Mouse (Mus musculus) limb, embryonic 13.5 days (tissue): ENCODE results near the gene Kcnj2. TPM values are rescaled to one million over a fixed set of nuclear protein-coding genes. Genes with fewer than 3 reads are reported as not detected.

Source experiments
- ATAC-seq: fragments of 200-750 bp; cut with Nextera tagmentation; 2 replicates; pipeline ENCODE4 v1.8.0; 2017; ENCODE audit warnings: low read depth, moderate number of reproducible peaks, moderate TSS enrichment; ENCODE audit not compliant: low FRiP score
- H3K27ac ChIP-seq: fragments of 300-500 bp; sonication (generic); 2 replicates; pipeline ENCODE4 v1.5.1; 2015; ENCODE audit warnings: inconsistent platforms, mild to moderate bottlenecking, moderate library complexity
- H3K27me3 ChIP-seq: fragments of 300-500 bp; sonication (generic); 2 replicates; pipeline ENCODE4 v1.6.1; 2015; ENCODE audit warnings: mild to moderate bottlenecking, inconsistent platforms
- H3K36me3 ChIP-seq: fragments of 300-500 bp; sonication (generic); 2 replicates; pipeline ENCODE4 v1.6.1; 2015; ENCODE audit warnings: inconsistent platforms, mild to moderate bottlenecking, moderate library complexity
- H3K4me1 ChIP-seq: fragments of 300-500 bp; sonication (generic); 2 replicates; pipeline ENCODE4 v1.6.1; 2015; ENCODE audit warnings: inconsistent platforms
- H3K4me2 ChIP-seq: fragments of 300-500 bp; sonication (generic); replicated peaks from 2 replicates; pipeline ENCODE4 v1.6.1; 2015; ENCODE audit warnings: inconsistent platforms, mild to moderate bottlenecking, moderate library complexity
- H3K4me3 ChIP-seq: fragments of 300-500 bp; sonication (generic); 2 replicates; pipeline ENCODE4 v1.5.1; 2015; ENCODE audit warnings: moderate library complexity, mild to moderate bottlenecking, inconsistent platforms
- H3K9ac ChIP-seq: fragments of 300-500 bp; sonication (generic); 2 replicates; pipeline ENCODE4 v1.6.1; 2015; ENCODE audit warnings: mild to moderate bottlenecking, inconsistent platforms
- H3K9me3 ChIP-seq: fragments of 300-500 bp; sonication (generic); 2 replicates; pipeline ENCODE4 v1.6.1; 2016; ENCODE audit warnings: inconsistent platforms
- WGBS: fragments of 180-500 bp; shearing (Covaris S2); methylation state at CpG from one replicate; pipeline ENCODE4 v1.1.7; 2015; 5-methylcytosine and 5-hydroxymethylcytosine counted together
- polyA plus RNA-seq: library from polyadenylated mRNA; unstranded; fragments of >200 nt; fragmentation: Nextera tagmentation; extraction: Ambion mirVana; gene quantifications from 2 replicates; pipeline ENCODE4 v1.2.1, GENCODE M21; 2015

Gene Kcnj2
- polyA plus RNA-seq, 1 experiment from 2014 or later = 2.9 TPM

- Histone ChIP-seq H3K4me1 (peaks cover 19% of the 10 kb centered on the region; the same call in 1 of the 2 replicates), H3K36me3 (no peaks in the 10 kb centered on the region), H3K9ac (peak overlapping the region; percentile 55), H3K4me3 (peak overlapping the region; percentile 67), H3K9me3 (no peaks in the 10 kb centered on the region), H3K27me3 (peaks cover 15% of the 10 kb centered on the region), H3K4me2 (peak overlapping the region; percentile 92), H3K27ac (peak overlapping the region; percentile 15; the same call in 1 of the 2 replicates)
- no peak for ATAC-seq
- WGBS = 1% methylated on average over 25 of the region's 25 CpGs
Measured at GRCm38 (mm10) chr11:111064751-111065527, 1.0 kb upstream of the Kcnj2 start.

GRCm38 (mm10) chr11:111066299-111066691 is 331 bp downstream of the Kcnj2 start:
- peak overlapping the region; percentile 92 for H3K4me2 ChIP-seq
- peaks cover 19% of the 10 kb centered on the region; the same call in 1 of the 2 replicates for H3K4me1 ChIP-seq
- H3K4me3 ChIP-seq = peak overlapping the region; percentile 67
- peaks cover 15% of the 10 kb centered on the region for H3K27me3 ChIP-seq
- peak; percentile 39 for ATAC-seq
- H3K36me3 ChIP-seq = no peaks in the 10 kb centered on the region
- H3K9ac ChIP-seq = peak overlapping the region; percentile 61
- under 1% methylated on average over 9 of the region's 9 CpGs for WGBS
- H3K9me3 ChIP-seq = no peaks in the 10 kb centered on the region
- H3K27ac ChIP-seq = peak overlapping the region; percentile 52; the same call in 1 of the 2 replicates

- peak overlapping the region; percentile 61; the same call in 1 of the 2 replicates for H3K9ac ChIP-seq
- H3K4me1 ChIP-seq = peaks cover 19% of the 10 kb centered on the region; the same call in 1 of the 2 replicates
- H3K9me3 ChIP-seq = no peaks in the 10 kb centered on the region
- H3K4me3 ChIP-seq = peak overlapping the region; percentile 67
- no peak overlapping the region for H3K27ac ChIP-seq
- ATAC-seq = no peak
- H3K27me3 ChIP-seq = peaks cover 15% of the 10 kb centered on the region
- H3K4me2 ChIP-seq = peak overlapping the region; percentile 92
- WGBS = 56% methylated on average over 3 of the region's 3 CpGs
- peaks cover 12% of the 10 kb centered on the region for H3K36me3 ChIP-seq
Measured at GRCm38 (mm10) chr11:111067787-111068186, 1.8 kb downstream of the Kcnj2 start.

GRCm38 (mm10) chr11:111070460-111070859 is 4.5 kb downstream of the Kcnj2 start:
- Histone ChIP-seq H3K9ac (no peak overlapping the region), H3K27me3 (peaks cover 15% of the 10 kb centered on the region), H3K9me3 (no peaks in the 10 kb centered on the region), H3K27ac (no peak overlapping the region), H3K4me1 (peaks cover 19% of the 10 kb centered on the region; the same call in 1 of the 2 replicates), H3K36me3 (peaks cover 18% of the 10 kb centered on the region), H3K4me2 (no peak overlapping the region), H3K4me3 (no peak overlapping the region)
- ATAC-seq = no peak

- Histone ChIP-seq H3K4me3 (no peak overlapping the region), H3K36me3 (peaks cover 18% of the 10 kb centered on the region), H3K4me1 (0 out of 2 replicates have a peak, but pooled peaks cover 3% of the 10 kb centered on the region), H3K4me2 (no peak overlapping the region), H3K9me3 (no peaks in the 10 kb centered on the region), H3K27me3 (no peaks in the 10 kb centered on the region), H3K9ac (no peak overlapping the region), H3K27ac (no peak overlapping the region)
- ATAC-seq = no peak
Measured at GRCm38 (mm10) chr11:111074131-111074530, 8.2 kb downstream of the Kcnj2 start.

- 84% methylated on average over 11 of the region's 11 CpGs for WGBS
- no peaks in the 10 kb centered on the region for H3K27me3 ChIP-seq
- H3K27ac ChIP-seq = no peak overlapping the region
- H3K9me3 ChIP-seq = no peaks in the 10 kb centered on the region
- no peak for ATAC-seq
- H3K4me1 ChIP-seq = no peaks in the 10 kb centered on the region
- H3K4me2 ChIP-seq = no peak overlapping the region
- no peak overlapping the region for H3K9ac ChIP-seq
- H3K4me3 ChIP-seq = no peak overlapping the region
- H3K36me3 ChIP-seq = 0 out of 2 replicates have a peak, but pooled peaks cover 3% of the 10 kb centered on the region
Measured at GRCm38 (mm10) chr11:111078107-111078506, 12.1 kb downstream of the Kcnj2 start.

- no peak overlapping the region for H3K27ac ChIP-seq
- no peak overlapping the region for H3K9ac ChIP-seq
- no peaks in the 10 kb centered on the region for H3K4me1 ChIP-seq
- 82% methylated on average over 2 of the region's 2 CpGs for WGBS
- H3K4me3 ChIP-seq = no peak overlapping the region
- no peaks in the 10 kb centered on the region for H3K27me3 ChIP-seq
- H3K4me2 ChIP-seq = no peak overlapping the region
- H3K36me3 ChIP-seq = no peaks in the 10 kb centered on the region
- ATAC-seq = no peak
- no peaks in the 10 kb centered on the region for H3K9me3 ChIP-seq
Measured at GRCm38 (mm10) chr11:111083009-111083408, 17.0 kb downstream of the Kcnj2 start.

- 68% methylated on average over 6 of the region's 6 CpGs for WGBS
- no peaks in the 10 kb centered on the region for H3K9me3 ChIP-seq
Measured at GRCm38 (mm10) chr11:111086933-111087332, 21.0 kb downstream of the Kcnj2 start.

GRCm38 (mm10) chr11:111088226-111088625 is 22.3 kb downstream of the Kcnj2 start:
- H3K4me1 ChIP-seq = peaks cover 5% of the 10 kb centered on the region

More at GRCm38 (mm10) chr11:111086933-111087332, 21.0 kb downstream of the Kcnj2 start:
- peaks cover 5% of the 10 kb centered on the region for H3K4me1 ChIP-seq
- H3K4me3 ChIP-seq = no peak overlapping the region
- no peak overlapping the region for H3K4me2 ChIP-seq
- no peak for ATAC-seq
- H3K27ac ChIP-seq = no peak overlapping the region
- no peaks in the 10 kb centered on the region for H3K27me3 ChIP-seq
- no peaks in the 10 kb centered on the region for H3K36me3 ChIP-seq
- no peak overlapping the region for H3K9ac ChIP-seq

GRCm38 (mm10) chr11:111088812-111089211 is 22.8 kb downstream of the Kcnj2 start:
- 14% methylated on average over 3 of the region's 3 CpGs for WGBS
- Histone ChIP-seq H3K36me3 (no peaks in the 10 kb centered on the region), H3K9ac (no peak overlapping the region), H3K4me1 (peaks cover 5% of the 10 kb centered on the region), H3K4me3 (no peak overlapping the region), H3K27ac (no peak overlapping the region), H3K9me3 (no peaks in the 10 kb centered on the region), H3K4me2 (no peak overlapping the region), H3K27me3 (no peaks in the 10 kb centered on the region)
- ATAC-seq = no peak

More at GRCm38 (mm10) chr11:111088226-111088625, 22.3 kb downstream of the Kcnj2 start:
- H3K4me3 ChIP-seq = no peak overlapping the region
- H3K36me3 ChIP-seq = no peaks in the 10 kb centered on the region
- ATAC-seq = no peak
- H3K27me3 ChIP-seq = no peaks in the 10 kb centered on the region
- no peaks in the 10 kb centered on the region for H3K9me3 ChIP-seq
- no peak overlapping the region for H3K4me2 ChIP-seq
- H3K9ac ChIP-seq = no peak overlapping the region
- no peak overlapping the region for H3K27ac ChIP-seq

GRCm38 (mm10) chr11:111091117-111091516 is 25.2 kb downstream of the Kcnj2 start:
- H3K27me3 ChIP-seq = no peaks in the 10 kb centered on the region
- no peak overlapping the region for H3K4me3 ChIP-seq
- no peak overlapping the region for H3K4me2 ChIP-seq
- H3K9me3 ChIP-seq = no peaks in the 10 kb centered on the region
- H3K9ac ChIP-seq = no peak overlapping the region
- ATAC-seq = no peak
- H3K36me3 ChIP-seq = no peaks in the 10 kb centered on the region
- H3K4me1 ChIP-seq = peaks cover 5% of the 10 kb centered on the region
- 67% methylated on average over 6 of the region's 6 CpGs for WGBS
- H3K27ac ChIP-seq = no peak overlapping the region

- Histone ChIP-seq H3K27me3 (no peaks in the 10 kb centered on the region), H3K9ac (no peak overlapping the region), H3K4me3 (no peak overlapping the region), H3K27ac (no peak overlapping the region), H3K4me1 (peaks cover 5% of the 10 kb centered on the region), H3K4me2 (no peak overlapping the region), H3K36me3 (no peaks in the 10 kb centered on the region), H3K9me3 (no peaks in the 10 kb centered on the region)
- 82% methylated on average over 2 of the region's 2 CpGs for WGBS
- no peak for ATAC-seq
Measured at GRCm38 (mm10) chr11:111092967-111093366, 27.0 kb downstream of the Kcnj2 start.
